Mouse (Mus musculus) thymus, postnatal 36 days (tissue): ENCODE results near the gene Hist3h2a.

Experiments
- DNase-seq, 2 experiments: peaks; one replicate each; pipeline ENCODE4 v3.0.0; 2022; ENCODE audit warnings: mixed read lengths in 2 of 2

Hist3h2a gene

DNA sequence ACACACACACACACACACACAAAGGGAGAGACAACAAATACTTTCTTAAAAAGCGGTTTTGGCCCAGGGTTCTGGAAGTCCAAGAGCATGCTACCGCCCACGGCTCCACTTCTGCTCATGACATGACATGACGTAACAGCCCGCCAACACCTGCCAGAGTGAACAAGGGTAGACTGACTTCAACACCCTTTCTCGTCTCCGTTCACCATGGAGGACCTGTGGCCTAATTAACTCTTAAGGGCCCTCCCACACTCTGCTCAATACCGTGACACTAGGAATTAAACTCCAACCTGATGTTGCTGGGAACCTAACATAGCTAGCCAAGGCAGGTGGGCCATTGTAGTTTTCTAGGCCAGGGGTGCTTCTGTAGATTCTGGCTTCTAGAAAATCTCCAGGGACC lies 14.5 kb downstream of the Hist3h2a start:
- no peak for DNase-seq

DNA sequence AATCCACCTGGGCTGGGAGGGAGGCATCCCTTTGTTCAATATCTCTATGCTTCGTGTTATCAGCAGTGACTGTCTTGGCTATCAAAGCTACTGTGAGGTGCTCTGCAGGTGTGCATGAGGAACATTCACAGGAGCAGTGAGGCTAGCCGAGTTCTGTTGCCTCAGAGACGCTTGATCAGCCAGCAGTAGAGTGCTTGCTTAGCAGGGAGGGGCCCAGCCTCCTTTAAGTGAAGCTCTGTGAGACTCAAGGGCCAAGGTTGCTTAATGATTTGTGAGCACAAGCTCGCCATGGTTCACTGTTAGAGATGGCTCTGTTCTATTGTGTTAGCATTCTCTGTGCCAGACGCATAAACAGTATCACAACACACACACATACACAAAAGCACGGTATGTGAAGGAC lies 15.2 kb downstream of the Hist3h2a start:
- no peak for DNase-seq

DNA sequence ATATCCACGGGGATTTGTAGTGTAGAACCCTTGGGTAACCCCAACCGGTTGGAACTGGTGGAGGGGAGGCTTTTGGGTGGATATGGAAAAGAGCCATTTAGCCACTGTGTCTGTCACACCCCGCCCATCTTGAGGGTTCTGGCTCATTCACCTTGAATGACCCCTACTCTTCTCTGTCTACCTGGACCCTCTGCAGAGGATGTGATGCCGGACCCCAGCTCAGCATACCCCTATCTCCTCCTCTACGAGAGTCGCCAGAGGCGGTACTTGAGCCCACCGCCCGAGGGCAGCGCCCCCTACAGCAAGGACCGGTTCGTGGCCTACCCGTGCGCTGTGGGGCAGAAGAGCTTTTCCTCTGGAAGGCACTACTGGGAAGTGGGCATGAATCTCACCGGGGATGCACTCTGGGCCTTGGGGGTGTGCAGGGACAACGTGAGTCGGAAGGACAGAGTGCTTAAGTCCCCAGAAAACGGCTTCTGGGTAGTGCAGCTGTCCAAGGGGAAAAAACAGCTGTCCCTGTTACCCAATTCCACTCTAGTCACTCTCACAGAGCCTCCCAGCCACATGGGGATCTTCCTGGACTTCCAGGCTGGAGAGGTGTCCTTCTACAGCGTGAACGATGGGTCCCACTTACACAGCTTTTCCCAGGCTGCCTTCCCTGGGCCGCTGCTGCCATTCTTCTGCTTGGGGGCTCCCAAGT lies 16.5 kb downstream of the Hist3h2a start:
- no peak for DNase-seq

DNA sequence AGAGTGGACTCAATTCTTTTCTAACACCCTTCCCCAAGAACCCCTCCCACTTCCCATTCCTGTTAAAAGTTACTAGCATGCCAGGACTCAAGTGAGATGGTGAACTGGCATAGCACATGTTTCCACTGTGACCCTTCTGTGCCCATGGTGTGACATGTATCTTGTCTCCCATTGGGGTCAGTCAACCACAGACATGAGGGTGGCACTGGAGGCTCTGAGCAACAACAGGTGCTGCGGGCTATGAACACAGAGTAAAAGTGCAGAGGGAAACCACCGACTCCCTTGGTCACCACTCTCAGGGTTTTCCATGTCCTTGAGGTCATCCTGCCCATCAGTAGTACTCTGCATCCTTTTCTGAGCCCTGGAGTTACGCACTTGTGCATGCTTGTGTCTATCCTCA lies 17.3 kb downstream of the Hist3h2a start:
- DNase-seq, result no peak

DNA sequence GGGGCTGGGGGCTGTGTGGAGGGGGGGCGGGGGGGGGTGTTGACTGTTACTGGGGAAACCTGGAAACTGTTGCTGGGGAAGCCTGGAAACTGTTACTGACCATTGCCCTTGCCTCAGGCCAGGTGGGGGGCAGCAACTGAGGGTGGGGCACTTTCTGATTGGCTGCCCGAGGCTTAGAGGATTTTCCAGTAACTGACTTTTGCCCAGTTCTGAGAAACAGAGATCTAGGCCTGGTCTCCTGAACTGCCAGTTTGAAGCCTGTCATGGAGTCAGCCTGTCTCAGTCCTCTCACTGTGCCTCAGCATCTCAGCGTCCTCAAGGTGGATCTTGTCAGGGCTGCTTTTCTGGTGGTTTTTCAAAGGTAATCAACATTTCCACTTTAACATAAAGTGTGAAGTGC lies 19.9 kb downstream of the Hist3h2a start:
- DNase-seq, result no peak

DNA sequence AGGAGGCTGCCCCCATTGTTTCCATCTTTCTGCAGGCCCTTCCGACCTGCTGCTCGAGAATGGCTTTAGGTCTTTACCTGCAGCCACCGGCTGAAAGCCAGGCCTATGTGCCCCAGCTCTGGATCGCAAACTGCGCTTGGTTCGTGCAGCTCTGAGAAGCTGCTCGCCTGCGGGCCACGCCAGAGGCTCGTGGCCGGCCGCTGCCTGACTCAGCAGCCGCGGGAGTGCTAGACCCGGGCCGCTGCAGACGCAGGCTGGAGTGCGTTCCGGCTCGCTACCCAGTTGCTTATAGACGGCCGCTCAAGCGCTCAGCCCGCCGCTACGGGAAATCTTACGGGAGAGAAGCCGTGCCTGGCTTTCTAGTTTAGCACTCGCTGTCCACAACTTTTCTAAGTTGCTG lies 22.7 kb downstream of the Hist3h2a start:
- peak; percentile 33 to 50 for DNase-seq

DNA sequence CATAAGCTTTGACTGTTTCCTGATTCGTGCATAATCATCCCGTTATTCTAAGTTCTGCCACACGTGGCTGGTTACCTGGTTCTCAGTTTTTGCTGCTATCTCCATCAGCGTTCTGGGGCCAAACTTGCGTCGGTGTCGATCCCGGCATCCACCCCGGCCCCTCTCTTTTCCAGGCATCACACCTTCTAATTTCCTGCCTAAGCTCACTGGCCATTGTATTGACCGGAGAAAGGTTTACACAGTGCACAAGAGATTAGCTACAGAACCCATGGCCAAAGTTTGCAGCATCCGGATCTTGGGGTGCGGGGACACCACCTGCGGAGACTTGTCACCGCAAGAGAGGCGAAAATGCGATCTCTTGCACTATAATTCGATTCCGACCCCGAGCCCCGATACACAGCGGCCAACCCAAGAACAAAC lies 23.1 kb downstream of the Hist3h2a start:
- no peak for DNase-seq

DNA sequence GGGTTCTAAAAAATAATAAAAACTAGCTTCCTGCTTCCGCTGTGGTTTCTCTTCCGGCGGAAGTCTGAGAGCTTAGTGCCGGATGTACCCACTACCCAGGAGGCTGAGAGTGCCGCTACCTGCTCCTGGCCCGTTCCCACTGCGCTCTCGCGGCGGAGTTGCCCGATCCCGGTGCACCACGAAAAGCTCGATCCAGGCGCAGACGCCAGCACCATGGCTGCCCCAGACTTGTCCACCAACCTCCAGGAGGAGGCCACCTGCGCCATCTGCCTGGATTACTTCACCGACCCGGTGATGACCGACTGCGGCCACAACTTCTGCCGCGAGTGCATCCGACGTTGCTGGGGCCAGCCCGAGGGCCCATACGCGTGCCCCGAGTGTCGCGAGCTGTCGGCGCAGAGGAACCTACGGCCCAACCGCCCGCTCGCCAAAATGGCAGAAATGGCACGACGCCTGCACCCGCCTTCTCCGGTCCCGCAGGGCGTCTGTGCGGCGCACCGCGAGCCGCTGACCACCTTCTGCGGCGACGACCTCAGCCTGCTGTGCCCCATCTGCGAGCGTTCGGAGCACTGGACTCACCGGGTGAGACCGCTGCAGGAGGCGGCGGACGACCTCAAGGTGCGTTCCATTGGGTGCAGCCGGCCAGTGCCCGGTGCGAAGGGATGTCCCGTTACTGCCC lies 23.7 kb downstream of the Hist3h2a start, which contains the start of gene Trim11:
TSS of gene Trim11 (plus strand) at position 67 of the 679 bp plus-strand sequence.
- DNase-seq, result peak; percentile 69 to 76

DNA sequence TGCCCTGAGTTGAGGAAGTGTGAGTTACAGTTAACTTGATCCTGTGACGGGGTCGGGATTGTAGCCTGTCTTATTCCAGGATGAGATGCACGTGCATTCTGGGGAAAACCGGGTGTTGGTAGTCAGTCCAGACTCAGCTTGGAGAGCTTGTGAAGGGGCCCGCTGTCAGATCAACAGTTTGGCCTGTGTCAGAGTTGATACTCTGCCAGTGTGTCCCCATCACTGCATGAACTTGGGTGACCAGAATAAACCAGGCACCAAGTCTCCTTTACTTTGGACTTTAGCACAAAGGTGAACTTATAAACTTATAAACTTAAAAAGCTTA lies 24.2 kb downstream of the Hist3h2a start:
- no peak for DNase-seq

DNA sequence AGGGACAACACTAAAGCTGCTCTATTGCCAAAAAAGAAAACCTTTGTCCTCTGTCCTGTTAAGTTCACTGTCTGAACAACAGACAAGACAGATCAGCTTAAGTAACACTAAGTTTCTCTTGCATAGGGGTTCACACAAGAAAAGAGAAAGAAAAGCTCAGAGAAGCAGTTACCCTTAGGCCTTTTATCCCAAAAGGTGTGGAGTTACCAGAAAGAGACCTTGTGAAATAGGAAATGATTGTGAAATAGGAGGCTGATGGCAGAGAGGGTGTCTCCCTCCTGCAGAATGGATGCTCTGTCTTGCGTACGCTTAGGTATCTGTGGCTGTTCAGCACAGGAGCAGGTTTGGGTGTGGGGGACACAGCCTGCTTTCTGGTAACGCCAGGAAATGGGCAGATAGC lies 24.7 kb downstream of the Hist3h2a start:
- DNase-seq, result peak in 1 of 2 experiments; percentile 8

DNA sequence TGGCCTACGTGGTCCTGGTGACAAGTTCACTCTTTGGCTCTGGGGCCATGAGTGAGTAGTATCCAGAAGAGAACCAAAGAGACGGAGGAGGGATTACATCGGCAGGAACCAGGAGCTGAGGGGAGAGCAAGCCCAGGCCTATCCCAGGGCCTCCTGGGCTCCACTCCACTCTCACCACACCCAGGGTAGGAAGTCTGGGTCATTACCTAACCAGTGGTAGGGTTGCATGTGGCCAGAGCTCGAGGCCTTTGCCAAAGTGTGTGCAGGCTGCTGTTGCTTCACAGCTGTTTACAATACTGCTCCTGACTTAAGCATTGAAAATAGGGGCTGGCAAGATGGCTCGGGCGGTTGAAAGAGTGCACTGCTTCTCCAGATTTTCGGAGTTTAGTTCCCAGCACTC lies 25.2 kb downstream of the Hist3h2a start:
- DNase-seq, result no peak

DNA sequence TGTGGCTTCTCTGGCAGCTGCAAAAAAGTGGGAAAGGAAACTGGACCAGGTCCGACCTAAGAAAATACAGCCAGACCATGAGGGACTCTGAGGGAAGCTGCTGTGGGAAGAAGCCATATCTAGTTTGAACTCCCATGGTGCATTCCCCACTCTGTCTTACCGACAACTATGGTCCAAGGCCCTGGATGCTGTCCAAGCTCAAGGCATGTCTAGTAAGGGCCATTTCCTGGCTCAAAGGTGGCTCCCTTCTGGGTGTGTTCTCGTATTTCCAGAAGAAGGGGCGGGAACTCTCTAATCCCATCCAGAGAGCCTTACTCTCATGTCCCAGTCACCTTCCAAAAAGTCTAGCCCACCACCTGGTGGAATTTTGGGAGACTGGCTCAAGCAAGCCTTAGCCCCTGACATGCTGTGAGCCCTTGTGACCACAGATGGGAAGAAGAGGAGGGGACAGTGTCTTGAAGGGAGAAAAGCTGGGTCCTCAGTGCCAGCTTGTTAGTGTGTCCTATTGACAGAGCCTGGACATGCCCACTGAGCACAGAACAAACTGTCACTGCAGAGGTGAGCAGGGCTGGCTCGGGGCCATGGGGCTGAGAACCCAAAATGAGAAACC lies 26.0 kb downstream of the Hist3h2a start:
- no peak for DNase-seq

DNA sequence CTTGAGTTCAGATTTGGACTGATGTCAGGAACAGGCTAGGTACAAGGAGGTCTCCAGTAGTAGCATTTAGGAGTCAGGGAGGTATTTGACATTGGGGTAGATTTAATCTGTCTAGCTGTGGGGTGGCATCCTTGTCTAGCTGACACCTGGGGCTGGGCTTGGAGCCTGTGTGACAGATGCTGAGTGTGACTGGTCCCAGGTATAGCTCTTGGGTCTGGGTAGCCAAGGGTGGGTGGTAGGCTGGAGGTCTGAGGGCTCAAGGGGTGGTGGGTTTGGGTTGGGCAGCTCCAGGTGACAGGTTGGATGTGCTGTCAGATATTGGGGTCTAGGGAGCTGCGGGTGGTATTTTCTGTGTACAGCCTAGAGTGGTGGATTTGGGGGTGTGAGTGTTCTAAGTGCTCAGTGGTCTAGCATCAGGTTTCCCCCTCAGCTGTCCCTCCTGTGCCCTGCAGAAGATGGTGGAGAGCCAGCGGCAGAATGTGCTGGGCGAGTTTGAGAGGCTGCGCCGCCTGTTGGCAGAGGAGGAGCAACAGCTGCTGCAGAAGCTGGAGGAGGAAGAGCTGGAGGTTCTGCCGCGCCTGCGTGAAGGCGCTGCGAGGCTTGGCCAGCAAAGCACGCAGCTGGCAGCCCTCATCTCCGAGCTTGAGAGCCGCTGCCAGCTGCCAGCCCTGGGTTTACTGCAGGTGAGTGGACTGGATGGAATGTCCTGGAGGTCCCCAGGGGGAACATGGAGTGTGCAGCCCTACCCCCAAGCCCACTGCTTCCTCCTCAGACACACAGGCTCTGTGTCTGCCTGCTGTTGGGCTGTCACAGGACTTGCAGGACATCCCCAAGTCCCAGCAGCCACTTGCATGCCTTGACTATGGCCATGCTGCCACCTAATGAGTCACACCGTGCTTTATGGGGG lies 27.3 kb downstream of the Hist3h2a start:
- peak; percentile 83 to 88 for DNase-seq

DNA sequence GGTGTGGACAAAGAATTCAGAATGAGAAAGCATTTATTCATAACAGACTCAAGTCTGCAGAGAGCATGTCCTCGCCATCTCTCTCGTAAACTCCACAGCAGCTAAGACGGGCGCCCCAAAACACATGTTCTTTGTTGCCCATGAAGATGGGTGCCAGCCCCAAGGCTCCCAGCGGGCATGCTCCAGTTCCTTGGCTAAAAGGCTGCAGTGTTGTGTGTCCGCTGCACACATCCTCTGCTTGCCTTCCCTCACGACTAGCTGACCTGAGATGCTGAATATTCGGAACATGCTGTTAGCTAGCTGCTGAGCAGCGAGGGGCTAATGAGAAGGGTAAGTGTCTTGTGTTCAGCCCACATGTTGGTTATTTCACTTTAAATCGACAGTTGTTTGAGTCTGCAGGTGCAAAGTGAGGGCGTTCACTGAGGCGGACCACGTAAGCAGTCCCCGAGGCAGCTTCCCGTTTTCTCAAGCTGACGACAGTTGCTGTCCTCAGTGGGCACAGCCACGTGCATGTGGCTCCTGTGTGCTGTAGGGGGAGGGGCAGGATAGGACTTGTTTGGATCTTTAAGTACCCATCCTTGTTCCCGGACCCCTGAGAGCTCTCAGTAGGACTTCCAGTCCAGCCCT lies 28.1 kb downstream of the Hist3h2a start:
- peak; percentile 59 to 82 for DNase-seq

DNA sequence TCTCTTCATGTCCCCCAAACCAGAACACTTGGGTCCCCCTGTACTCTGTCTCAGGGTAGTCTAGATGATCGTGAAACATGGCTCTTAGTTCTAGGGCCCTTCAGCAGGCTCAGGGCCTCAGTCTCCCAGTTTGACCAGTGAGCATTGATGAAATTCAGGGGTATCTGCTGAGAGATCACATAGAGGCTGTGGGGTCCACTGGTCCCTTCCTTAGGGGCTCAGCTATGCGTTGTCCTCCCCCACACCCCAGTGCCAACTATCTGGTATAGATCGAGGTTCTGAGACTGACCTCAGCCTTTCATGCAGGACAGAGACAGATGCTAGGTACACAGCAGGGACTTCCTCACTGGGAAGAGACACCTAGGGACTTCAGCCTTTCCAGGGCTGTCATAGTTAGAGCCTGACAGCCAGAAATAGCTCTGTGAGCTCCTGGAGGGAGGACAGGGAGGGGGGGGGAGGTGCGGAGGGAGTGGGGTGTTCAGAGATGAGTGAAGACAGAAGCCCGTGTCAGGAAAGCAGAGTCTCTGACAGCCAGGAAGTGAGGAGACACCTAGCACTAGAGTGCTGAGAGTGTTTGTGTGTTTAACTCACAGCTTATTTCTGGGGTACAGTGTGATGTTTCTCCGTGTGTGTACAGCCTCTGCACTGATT lies 29.3 kb downstream of the Hist3h2a start:
- no peak for DNase-seq

DNA sequence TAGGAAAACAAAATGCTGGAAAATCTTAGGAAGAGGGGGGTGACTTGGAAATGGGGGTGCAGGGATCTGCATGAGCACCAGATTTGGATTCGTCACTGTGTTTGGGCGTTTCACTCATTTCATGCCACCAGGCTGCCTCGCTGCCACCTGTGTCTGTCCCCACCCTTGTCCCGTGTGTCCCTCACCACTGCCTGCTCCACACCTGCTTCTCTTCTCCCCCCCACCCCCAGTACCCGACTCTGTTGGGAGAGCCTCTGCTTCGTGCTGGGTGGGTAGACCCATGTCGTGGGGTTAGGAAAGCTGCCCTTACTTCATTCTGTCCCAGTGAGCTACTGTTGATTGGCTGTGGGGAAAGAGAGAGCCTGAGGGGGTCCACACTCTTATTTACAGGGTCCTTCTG lies 30.2 kb downstream of the Hist3h2a start:
- peak; percentile 30 to 60 for DNase-seq

DNA sequence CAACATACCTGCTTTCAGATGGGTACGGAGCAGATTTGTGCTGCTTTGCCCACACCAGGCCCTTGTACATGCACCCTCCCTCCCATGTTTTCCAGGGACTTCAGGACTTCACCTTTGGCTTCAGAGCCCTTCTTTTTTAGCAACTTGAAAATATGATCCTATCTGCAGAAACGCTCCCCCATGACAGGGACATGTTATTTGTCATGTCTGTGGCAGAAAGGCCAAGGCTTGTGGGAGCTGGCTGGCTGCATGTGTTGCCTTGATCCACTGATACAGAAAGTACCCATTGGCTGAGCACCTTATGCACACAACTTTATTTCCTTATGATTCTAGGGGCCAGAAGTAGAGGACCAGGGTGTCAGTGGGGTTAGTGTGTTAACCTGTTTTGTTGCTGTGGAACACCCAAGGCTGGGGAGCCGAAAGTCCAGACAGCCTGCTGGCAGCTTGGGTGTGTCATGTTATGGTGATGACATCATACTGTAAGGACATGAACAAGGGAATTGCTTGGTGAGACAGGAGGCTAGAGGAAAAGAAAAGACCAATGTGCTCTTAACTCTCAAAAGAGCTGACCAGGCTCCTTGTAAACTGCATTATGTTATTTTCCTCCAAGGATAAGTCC lies 30.9 kb downstream of the Hist3h2a start:
- no peak for DNase-seq

DNA sequence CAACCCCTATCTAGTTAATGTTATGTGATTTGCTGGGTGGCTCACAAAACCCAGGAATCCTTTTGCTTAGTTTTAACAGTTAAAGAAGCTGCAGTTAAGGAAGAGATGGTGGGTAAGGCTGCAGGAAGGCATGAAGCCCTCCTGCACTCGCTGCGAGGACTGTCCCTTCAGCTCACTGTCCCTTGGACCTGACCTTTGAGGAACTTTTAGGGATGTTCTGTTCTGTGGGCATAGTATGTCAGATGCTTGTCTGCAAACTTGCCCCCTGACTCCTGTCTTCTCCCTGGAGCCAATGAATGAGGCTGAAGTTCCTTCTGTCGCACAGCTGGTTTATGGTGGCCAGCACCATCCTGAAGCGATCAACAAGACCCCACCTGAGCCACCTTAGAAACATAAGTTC lies 34.7 kb downstream of the Hist3h2a start:
- no peak for DNase-seq

DNA sequence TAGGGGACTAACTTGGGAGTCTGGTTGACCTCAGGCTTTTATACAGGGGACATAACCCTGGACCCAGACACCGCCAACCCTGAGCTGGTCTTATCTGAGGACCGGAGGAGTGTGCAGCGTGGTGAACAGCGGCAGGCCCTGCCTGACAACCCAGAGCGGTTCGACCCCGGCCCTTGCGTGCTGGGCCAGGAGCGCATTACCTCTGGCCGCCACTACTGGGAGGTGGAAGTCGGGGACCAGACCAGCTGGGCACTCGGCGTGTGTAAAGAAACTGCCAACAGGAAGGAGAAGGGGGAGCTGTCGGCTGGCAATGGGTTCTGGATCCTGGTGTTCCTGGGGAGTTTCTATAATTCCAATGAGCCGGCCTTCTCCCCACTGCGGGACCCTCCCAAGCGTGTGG lies 35.7 kb downstream of the Hist3h2a start:
- no peak for DNase-seq

DNA sequence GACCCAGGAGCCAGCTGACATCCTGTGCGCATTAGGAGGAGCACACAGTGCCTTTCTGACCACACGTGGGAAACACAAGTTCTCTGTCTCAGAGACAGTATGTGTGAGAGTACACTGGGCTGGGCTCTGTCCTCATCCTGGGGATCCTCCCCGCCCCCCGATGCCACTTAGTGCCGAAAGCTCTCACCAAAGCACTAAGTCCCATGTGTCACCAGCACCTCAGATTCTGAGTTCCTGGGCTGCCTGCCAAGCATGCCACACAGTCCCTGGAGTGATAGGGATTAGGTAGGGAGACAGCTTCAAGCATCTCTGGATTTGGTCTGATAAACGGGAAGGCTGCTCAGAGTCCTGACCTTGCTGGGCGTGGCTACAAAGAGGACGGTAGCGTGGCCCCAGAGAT lies 36.3 kb downstream of the Hist3h2a start:
- no peak for DNase-seq

DNA sequence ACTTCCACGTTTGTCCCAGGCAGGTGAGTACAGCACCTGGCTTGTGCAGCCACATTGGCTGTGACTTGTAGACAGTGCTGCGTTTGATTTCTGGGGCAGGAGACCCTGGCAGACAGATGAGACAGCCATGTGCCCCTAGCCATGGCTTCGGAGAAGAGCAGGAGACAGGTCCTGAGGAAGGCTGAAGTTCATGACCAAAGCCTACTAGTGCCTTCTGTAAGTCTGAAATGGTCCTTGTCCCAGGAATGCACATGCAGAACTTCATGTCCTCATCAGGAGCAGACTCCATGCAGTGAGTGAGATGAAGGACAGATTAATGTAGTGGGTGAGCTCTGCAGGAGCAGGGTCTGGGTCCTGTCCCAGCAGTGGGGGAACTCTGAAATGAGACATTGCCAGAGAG lies 37.4 kb downstream of the Hist3h2a start:
- no peak for DNase-seq
